Mouse (Mus musculus): Measurements from ENCODE around the gene Avpr2.

The Avpr2 gene

GRCm38 (mm10) chrX:73891551-73892152, at the start of gene Avpr2:
Gene Avpr2, plus strand, starts transcription at chrX:73892102.
- DNase-seq (ENCODE audit: low read depth, low spot score) = no peak

- no peak for DNase-seq (ENCODE audit: low read depth, low spot score)
Measured at GRCm38 (mm10) chrX:73854326-73855086, 37.4 kb upstream of the Avpr2 start.

- DNase-seq (ENCODE audit: low read depth, low spot score) = no peak
Measured at GRCm38 (mm10) chrX:73855087-73855408, 36.9 kb upstream of the Avpr2 start.

- no peak for DNase-seq (ENCODE audit: low read depth, low spot score)
Measured at GRCm38 (mm10) chrX:73864692-73865091, 27.2 kb upstream of the Avpr2 start.

- DNase-seq (ENCODE audit: low read depth, low spot score) = no peak
Measured at GRCm38 (mm10) chrX:73867256-73867655, 24.6 kb upstream of the Avpr2 start.

- no peak for DNase-seq (ENCODE audit: low read depth, low spot score)
Measured at GRCm38 (mm10) chrX:73867852-73868251, 24.1 kb upstream of the Avpr2 start.

- DNase-seq (ENCODE audit: low read depth, low spot score) = no peak
Measured at GRCm38 (mm10) chrX:73869334-73869733, 22.6 kb upstream of the Avpr2 start.

GRCm38 (mm10) chrX:73871474-73871873, 20.4 kb upstream of the Avpr2 start:
- DNase-seq (ENCODE audit: low read depth, low spot score) = no peak

- no peak for DNase-seq (ENCODE audit: low read depth, low spot score)
Measured at GRCm38 (mm10) chrX:73871956-73872355, 19.9 kb upstream of the Avpr2 start.

- DNase-seq (ENCODE audit: low read depth, low spot score) = no peak
Measured at GRCm38 (mm10) chrX:73875881-73876280, 16.0 kb upstream of the Avpr2 start.

- DNase-seq (ENCODE audit: low read depth, low spot score) = no peak
Measured at GRCm38 (mm10) chrX:73877014-73877413, 14.9 kb upstream of the Avpr2 start.

GRCm38 (mm10) chrX:73880194-73881035, 11.5 kb upstream of the Avpr2 start:
- peak; percentile 79 for DNase-seq (ENCODE audit: low read depth, low spot score)

- DNase-seq (ENCODE audit: low read depth, low spot score) = no peak
Measured at GRCm38 (mm10) chrX:73881036-73881427, 10.9 kb upstream of the Avpr2 start.

GRCm38 (mm10) chrX:73881463-73881862, 10.4 kb upstream of the Avpr2 start:
- DNase-seq (ENCODE audit: low read depth, low spot score) = no peak

GRCm38 (mm10) chrX:73892833-73893232, 931 bp downstream of the Avpr2 start:
- no peak for DNase-seq (ENCODE audit: low read depth, low spot score)

GRCm38 (mm10) chrX:73895719-73896118, 3.8 kb downstream of the Avpr2 start, which contains the start of gene L1cam:
Gene L1cam, minus strand, starts transcription at chrX:73896105.
- peak; percentile 47 for DNase-seq (ENCODE audit: low read depth, low spot score)

- DNase-seq (ENCODE audit: low read depth, low spot score) = no peak
Measured at GRCm38 (mm10) chrX:73897959-73898358, 6.1 kb downstream of the Avpr2 start.

GRCm38 (mm10) chrX:73910049-73910448, 18.1 kb downstream of the Avpr2 start:
- no peak for DNase-seq (ENCODE audit: low read depth, low spot score)

GRCm38 (mm10) chrX:73910451-73910850, 18.5 kb downstream of the Avpr2 start:
- DNase-seq (ENCODE audit: low read depth, low spot score) = peak; percentile 52

- DNase-seq (ENCODE audit: low read depth, low spot score) = peak; percentile 79
Measured at GRCm38 (mm10) chrX:73911156-73911555, 19.3 kb downstream of the Avpr2 start.

GRCm38 (mm10) chrX:73911588-73911987, 19.7 kb downstream of the Avpr2 start:
- peak; percentile 78 for DNase-seq (ENCODE audit: low read depth, low spot score)
